Mouse (Mus musculus) ovary, postnatal 10 days (tissue): ENCODE results near the gene Atg9b.

Experiments
- DNase-seq: peaks from one replicate; pipeline ENCODE4 v3.0.0; 2022; ENCODE audit warnings: low spot score

The Atg9b gene

GRCm38 (mm10) chr5:24380499-24380898 is 11.4 kb downstream of the Atg9b start:
- DNase-seq: no peak

DNA sequence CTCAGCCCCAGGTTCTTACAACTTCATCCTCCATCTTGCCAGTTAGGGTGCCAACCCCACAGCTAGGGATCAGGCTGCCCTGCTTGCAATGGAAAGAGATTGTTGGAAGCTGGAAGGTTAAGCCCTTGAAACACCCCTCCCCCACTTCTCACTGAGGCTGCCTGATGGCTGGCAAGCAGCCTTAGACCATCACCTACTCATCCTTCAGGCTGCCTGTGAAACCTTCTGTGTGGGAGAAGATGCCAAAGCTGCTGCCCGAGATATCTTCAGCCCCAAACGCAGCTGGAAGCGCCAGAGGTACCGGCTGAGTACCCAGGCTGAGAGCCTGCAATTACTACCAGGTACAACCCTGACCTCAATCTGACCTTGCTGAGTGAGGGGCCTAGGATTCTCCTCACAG is 12.4 kb downstream of the Atg9b start:
- DNase-seq: no peak

- no peak for DNase-seq
Observed at GRCm38 (mm10) chr5:24378700-24379099, 13.2 kb downstream of the Atg9b start.

GRCm38 (mm10) chr5:24374666-24375328 is 17.1 kb downstream of the Atg9b start:
- DNase-seq: no peak

DNA sequence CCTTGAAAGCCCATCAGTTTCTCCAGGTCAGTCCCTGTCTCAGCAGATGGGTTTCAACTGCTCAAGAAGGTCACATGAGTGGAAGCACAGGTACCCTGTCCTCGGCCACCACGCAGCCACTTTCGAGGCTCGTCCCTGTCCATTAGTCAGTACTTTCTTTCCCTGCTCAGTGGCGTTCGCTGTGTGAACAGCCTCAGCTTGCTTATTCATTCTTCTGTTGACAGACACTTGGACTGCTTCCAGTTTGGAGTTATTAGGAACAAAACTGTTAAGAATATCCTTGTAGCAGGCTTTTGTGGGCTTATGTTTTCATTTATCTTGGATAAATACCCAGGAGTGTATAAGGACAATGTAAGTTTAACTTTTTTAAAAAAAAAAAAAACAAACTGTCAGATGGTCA is 17.7 kb downstream of the Atg9b start:
- no peak for DNase-seq

GRCm38 (mm10) chr5:24373807-24374206 is 18.1 kb downstream of the Atg9b start:
- DNase-seq: no peak

GRCm38 (mm10) chr5:24369767-24370166 is 22.2 kb downstream of the Atg9b start:
- DNase-seq: no peak

GRCm38 (mm10) chr5:24366426-24366825 is 25.5 kb downstream of the Atg9b start:
- no peak for DNase-seq

DNA sequence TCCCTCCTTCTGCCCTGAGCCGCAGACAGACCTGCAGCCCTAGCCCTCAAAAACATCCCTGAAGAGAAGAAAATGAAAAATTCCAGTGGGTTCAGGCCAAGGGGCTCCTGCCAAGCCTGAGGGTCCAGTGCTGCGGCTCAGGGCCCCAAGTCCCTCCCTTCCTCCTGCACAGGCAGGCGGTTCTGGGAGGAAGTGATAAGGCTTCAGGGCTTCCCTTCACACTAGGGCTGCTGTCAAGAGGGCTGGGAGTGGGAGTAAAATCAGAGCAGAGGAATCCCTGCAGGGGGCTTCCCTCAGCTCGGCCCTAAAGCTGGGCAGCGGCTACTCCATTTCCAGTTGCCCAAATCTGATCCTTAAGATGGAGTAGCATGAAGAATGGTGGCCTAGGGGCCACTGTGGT is 26.4 kb downstream of the Atg9b start:
- DNase-seq: no peak

- no peak for DNase-seq
Observed at GRCm38 (mm10) chr5:24364963-24365362, 27.0 kb downstream of the Atg9b start.

- DNase-seq: no peak
Observed at GRCm38 (mm10) chr5:24364508-24364907, 27.4 kb downstream of the Atg9b start, which contains the start of gene Nos3. Nos3 (plus strand) TSS chr5:24364810.

DNA sequence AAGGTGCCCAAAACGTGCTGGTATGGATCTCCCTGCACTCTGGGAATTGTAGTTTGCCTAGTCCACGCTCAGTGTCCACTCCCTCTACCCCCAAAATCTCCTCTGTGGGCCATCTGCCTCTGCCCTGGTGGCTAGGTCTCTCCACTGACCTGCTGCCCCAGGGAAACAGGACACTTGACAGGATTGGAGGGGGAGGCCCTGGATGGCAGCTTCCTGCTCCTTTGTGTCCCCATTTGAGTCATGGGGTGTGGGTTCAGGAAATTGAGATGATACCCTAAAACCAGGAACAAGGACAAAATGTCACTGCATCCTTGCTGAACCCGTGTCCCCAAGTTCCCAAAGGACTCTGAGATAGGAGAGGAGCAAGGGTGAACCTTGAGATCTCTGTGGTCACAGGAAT is 27.9 kb downstream of the Atg9b start:
- DNase-seq: no peak

DNA sequence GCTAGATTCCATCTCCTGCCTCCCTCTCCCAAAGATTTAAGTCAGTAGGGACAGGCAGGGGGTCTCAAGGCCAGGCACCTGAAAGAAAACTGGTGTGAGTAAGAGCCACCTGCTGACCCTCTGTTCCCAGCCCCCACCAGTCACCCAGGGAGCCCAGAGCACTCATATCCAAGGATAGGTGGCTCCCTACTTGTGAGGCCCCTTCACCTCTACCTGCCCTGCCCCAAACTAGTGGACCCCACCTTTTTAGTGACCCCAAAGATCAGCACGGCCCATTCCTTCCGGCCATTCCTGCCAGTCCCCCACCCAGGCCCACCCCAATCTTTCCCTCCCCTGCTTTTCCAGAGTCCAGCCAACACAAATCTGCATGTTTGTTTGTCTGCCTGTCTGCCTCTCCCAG is 28.5 kb downstream of the Atg9b start:
- DNase-seq: no peak

- DNase-seq: peak; percentile 61
Observed at GRCm38 (mm10) chr5:24360792-24361454, 31.0 kb downstream of the Atg9b start.

DNA sequence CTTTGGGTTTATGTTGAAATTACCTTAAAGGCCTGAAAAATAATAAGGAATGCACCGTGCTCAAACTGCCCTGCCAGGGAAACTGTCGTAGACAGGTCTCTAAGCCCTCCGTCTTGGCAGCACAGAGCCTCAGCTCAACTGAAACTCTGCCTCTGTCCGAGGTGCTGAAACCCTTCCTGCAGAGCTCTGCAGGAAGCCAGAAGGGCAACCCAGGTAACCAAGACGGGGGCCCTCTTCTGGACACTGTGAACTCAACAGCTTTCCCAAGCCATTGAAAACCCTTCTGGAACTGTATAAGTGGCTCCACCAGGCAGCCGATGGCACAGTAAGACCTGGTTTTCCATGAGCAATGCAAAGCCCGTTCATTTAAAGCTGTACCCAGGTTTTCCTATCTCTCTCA is 34.5 kb downstream of the Atg9b start:
- no peak for DNase-seq

GRCm38 (mm10) chr5:24356764-24357163 is 35.2 kb downstream of the Atg9b start:
- no peak for DNase-seq

- DNase-seq: no peak
Observed at GRCm38 (mm10) chr5:24353327-24353726, 38.6 kb downstream of the Atg9b start.

GRCm38 (mm10) chr5:24352251-24352859 is 39.6 kb downstream of the Atg9b start:
- peak; percentile 41 for DNase-seq

DNA sequence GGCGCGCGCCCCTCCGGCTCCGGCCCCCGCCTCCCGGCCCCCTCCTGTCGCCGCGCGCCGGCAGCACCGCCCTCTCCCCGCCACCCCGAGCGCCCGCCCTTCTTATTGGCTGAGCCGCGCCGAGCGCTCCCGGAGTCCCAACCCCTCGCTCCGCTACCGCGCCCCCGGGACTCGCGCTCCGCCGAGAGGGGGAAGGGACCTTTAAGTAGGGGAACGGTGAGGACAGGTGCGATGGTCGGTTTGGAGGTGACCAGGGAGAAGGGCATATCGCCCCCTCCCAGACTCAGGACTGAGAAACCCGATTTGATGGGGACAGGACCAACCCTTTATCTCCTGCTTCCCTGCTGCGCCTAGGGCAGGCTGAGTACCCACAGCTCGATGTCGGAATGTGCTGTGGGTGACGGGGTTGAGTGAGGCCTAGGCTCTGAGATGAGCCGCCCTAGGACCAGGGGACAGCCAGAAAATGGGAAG is 40.2 kb downstream of the Atg9b start:
- DNase-seq: peak; percentile 61

DNA sequence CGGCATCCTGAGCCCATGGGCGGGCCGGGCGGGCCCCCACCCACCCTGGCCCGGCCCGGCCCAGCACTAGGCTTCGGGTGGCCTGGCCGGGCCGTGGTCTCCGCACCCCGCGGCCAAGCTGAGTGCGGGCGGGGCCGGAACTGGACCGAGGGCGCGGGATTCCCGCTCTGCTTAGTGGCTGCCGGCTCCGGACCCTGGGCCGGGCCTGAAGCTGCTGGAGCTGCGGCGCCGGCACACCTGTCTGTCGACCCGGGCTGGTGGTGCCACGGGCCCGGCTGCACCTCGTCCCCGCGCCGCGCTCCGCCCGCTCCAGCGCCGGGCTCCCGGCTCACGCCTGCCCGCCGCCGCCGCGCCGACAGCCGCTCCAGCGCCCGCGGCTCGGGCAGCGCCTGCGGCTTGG is 40.7 kb downstream of the Atg9b start, which contains the start of gene Kcnh2:
TSS of gene Kcnh2 (minus strand) at position 327 of the 400 bp plus-strand sequence.
- no peak for DNase-seq

DNA sequence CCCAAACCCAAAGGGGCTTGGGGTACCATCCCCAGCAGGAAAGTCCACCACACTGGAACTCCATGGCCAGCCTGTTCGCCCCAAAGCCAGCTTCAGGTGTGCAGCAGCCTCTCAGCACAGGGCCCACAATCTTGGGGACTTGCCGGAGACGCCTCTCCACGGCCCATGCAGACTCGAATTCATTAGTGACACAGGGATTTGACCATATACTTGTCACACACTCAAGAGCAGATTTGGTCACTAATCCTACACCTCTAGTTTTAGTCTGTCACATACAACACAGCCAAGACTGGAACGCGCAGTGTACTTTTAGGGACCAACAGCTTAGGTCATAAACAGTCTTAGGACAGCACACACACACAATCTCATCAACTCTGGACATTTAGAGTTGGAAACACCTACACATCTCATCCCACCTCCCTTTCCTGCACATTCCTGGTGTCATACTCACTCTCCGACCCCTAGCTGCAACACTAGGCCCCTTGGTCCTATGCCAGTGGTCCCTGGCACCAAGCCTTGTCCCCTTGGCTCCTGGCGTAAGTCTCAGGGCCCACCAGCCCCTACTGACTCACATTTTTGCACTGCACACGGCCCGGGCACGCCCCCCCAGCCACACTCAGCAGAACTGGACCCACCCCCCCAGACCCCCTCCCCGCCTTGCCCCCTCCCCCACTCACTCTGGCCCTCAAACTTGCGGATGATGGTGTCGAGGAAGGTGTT is 41.3 kb downstream of the Atg9b start:
- no peak for DNase-seq

DNA sequence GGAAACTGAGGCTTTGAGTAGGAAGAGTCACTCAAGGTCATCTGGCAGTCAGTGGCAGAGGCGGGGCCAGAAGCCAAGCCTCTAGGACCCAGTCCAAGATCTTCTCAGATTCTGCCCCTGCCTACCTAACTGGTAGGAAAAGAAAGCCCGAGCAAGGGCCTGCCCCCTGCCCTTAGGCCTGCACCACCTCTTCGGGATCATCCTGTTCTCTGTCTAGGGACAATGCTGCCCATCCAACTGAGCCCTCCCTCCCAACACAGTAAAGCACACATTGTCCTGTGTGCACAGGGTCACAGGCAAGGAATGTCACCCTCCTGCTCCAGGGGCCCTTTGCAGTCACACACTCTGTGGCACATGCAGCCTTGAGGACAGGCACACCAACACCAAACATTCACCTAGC is 41.9 kb downstream of the Atg9b start:
- no peak for DNase-seq

DNA sequence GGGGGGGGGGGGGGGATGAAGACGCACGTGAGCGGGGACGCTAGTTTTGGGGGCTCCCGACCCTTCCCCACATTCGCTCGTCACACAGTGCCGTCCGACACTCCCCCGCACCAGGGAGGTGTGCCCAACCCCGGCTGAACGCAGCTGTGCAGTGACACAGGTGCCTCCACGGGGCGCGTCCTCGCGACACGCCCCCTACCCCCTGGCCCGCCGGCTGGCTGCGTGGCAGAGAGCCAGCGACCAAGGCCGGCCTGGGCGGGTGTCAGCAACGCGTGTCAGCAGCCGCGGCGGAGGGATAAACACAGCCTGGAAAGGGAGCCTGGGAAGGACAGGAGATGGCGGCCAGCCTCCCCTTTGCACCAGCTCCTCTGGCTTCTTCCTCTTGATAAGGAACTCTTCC is 43.4 kb downstream of the Atg9b start:
- no peak for DNase-seq
